Mouse (Mus musculus) testis, postnatal 10 days (tissue): ENCODE data around the gene Rab11fip3.

ENCODE experiments used
- DNase-seq: peaks from one replicate; pipeline ENCODE4 v3.0.0; 2021; ENCODE audit warnings: low spot score

Rab11fip3 gene

GRCm38 (mm10) chr17:25954671-25955070 lies 114.7 kb downstream of the Rab11fip3 start:
- no peak for DNase-seq

GRCm38 (mm10) chr17:25953161-25953560 lies 116.2 kb downstream of the Rab11fip3 start:
- DNase-seq = no peak

GRCm38 (mm10) chr17:25951803-25952623 lies 117.3 kb downstream of the Rab11fip3 start, which contains the start of gene A930017K11Rik:
A930017K11Rik (minus strand) TSS chr17:25952565.
- no peak for DNase-seq

- peak; percentile 71 for DNase-seq
These were observed 118.0 kb downstream of the Rab11fip3 start for GRCm38 (mm10) chr17:25951225-25951802.

- no peak for DNase-seq
These were observed 118.6 kb downstream of the Rab11fip3 start for GRCm38 (mm10) chr17:25950706-25951105.

GRCm38 (mm10) chr17:25949981-25950380 lies 119.4 kb downstream of the Rab11fip3 start:
- no peak for DNase-seq

- DNase-seq = no peak
These were observed 121.3 kb downstream of the Rab11fip3 start for GRCm38 (mm10) chr17:25948051-25948450.

- no peak for DNase-seq
These were observed 121.8 kb downstream of the Rab11fip3 start for GRCm38 (mm10) chr17:25947576-25947975.

GRCm38 (mm10) chr17:25946891-25947290 lies 122.5 kb downstream of the Rab11fip3 start:
- no peak for DNase-seq

GRCm38 (mm10) chr17:25946349-25946748 lies 123.0 kb downstream of the Rab11fip3 start:
- DNase-seq = no peak

- DNase-seq = peak; percentile 64
These were observed 123.7 kb downstream of the Rab11fip3 start for GRCm38 (mm10) chr17:25945517-25946155.

GRCm38 (mm10) chr17:25944366-25945163 lies 124.8 kb downstream of the Rab11fip3 start, which contains the start of the genes Pigq and Nhlrc4:
Pigq (minus strand) TSS chr17:25944936.
Nhlrc4 (minus strand) TSS chr17:25944961.
- no peak for DNase-seq

GRCm38 (mm10) chr17:25943769-25944168 lies 125.6 kb downstream of the Rab11fip3 start:
- DNase-seq = no peak

- no peak for DNase-seq
These were observed 126.1 kb downstream of the Rab11fip3 start for GRCm38 (mm10) chr17:25943221-25943620.

GRCm38 (mm10) chr17:25942597-25943151 lies 126.7 kb downstream of the Rab11fip3 start:
- no peak for DNase-seq

- DNase-seq = peak; percentile 86
These were observed 127.7 kb downstream of the Rab11fip3 start for GRCm38 (mm10) chr17:25941511-25942241.
